Mouse (Mus musculus): ENCODE results near the gene Aimp1. TPM values are rescaled to one million over a fixed set of nuclear protein-coding genes. Genes with fewer than 3 reads are reported as not detected.

The Aimp1 gene
- polyA plus RNA-seq (2012; fragmentation: generic; extraction: Trizol): 10 to 100 TPM; 29.9 to 99.5 TPM

GRCm38 (mm10) chr3:132684231-132684928, at the start of gene Aimp1:
Aimp1 (minus strand) TSS chr3:132684370.

GRCm38 (mm10) chr3:132683447-132684230, 531 bp downstream of the Aimp1 start, which contains the start of gene Tbck:
Tbck (plus strand) TSS chr3:132684144.

GRCm38 (mm10) chr3:132629601-132630239, 54.5 kb downstream of the Aimp1 start, which contains the start of gene Gimd1:
Gimd1 (plus strand) TSS chr3:132629820.

Other genes starting within 250 kb of the Aimp1 start
- gene Gimd1, start 54.5 kb downstream of the Aimp1 start, polyA plus RNA-seq (2012; fragmentation: generic; extraction: Trizol): not detected
- gene Tbck, start 226 bp downstream of the Aimp1 start, polyA plus RNA-seq (2012; fragmentation: generic; extraction: Trizol): 1 to 10 TPM in 1 of 2 experiments, under 1 TPM in 1; 0.25 to 3.9 TPM